Mouse (Mus musculus) cerebellum, postnatal 25 days (tissue): Measurements from ENCODE around the gene Ttc30b.
"Not testable (repeated sequence)": the region's sequence is repeated elsewhere in the genome, so short reads cannot be mapped to it uniquely, and the experiment has no call there.

Experiments used
- DNase-seq, 2 experiments: peaks; one replicate each; pipeline ENCODE4 v3.0.0; 2021; ENCODE audit warnings: mixed read lengths in 2 of 2

Gene Ttc30b

DNA sequence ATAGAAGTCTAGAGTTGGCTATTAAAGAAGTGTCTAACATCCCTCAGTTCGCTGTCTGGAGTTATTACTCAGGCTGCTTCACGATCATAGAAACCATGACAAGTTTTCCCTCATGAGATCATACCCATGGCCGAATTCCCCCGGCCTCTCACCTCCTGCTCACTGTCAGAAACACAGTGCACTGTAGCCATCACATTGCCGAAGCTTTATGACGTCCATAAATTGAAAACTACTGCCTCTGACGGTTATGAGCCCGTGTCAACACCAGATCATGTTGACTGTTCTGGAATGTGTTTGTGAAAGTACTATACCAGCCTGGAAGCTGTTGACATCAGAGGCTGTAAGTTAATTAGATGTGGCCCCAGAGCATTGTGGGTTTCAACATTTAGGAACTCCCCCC lies 12.3 kb upstream of the Ttc30b start:
- no peak for DNase-seq

DNA sequence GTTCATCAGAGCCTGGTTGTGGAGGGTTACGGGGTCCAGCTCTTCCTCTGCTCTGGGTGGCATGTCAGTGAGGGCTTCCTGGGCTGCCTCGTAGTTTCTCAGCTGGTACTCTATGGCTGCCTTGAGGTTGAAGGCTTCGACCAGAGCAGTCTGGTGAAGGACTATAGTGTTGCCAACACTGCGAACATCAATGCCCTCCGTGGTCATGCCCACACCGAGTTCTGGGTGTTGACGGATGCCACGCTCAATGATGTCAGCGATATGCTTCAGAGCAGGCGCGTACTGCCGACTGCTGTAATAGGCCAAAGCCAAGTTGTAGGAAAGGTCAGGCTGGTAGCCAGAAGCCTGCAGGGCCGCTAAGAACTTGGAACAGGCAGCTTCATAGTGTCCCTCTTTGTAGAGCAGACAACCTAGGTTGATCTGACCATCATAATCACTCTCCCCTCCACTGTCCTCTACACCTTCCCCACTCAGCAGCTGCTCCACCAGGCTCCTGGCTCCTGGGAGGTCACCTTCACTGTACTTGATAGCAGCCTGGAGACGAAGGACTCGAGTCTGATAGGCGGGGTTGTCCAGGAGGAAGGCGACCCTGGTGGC lies 767 bp downstream of the Ttc30b start:
- DNase-seq, result peak in 1 of 2 experiments; percentile 48

DNA sequence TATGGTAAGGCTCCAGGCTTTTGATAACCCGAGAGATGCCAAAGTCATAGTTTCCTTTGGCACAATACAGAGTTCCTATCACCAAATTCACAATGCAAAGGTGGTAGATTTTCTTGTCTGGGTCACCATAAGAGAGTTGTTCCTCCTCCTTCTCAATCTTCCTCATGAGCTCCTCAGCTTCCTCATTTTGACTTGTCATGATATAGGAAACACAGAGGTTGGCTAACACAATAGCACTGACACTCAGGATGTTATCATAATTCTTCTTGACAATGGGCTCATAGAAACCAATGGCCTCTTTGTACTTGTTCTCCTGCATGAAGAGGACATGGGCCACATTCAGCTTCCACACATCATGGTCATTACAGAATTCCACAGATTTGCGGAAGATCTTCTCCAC lies 1.7 kb downstream of the Ttc30b start:
- not testable (repeated sequence) for DNase-seq

DNA sequence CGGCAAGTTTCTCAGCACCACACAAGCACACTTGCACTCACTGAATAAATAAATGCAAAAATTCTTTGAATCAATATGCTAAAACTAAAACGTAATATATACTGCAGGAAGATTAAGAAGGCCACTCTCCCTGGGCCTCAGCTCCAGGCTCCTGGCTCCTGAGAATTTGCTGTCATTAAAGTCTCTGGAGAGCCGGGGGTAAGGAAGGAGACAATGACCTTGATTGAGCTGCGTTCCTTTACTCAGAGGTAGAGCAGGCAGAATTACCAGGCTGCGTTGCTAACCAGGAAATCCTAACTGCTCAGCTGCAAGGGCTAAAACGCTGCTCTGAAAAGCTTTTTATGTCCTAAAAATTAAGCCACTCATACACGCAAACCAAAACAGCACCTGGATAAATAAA lies 4.8 kb downstream of the Ttc30b start:
- no peak for DNase-seq

DNA sequence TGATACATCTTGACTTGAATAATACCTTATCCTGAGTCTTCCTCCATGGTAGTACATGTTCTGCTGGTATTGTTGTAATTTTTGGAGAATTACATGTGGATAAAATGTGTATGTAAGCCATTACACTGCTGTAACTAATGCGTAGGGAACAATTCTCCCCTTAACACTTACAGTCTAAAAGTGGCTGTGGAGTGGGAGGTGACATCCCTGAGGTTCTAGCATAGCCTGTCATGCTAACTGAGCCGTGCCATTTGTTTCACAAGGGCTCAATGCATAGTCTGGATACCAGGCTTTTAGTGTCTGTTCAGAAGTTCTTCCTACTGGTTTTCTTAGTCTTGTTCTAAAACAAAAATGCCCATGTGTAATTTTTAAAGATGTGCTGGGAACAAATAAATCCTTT lies 7.4 kb downstream of the Ttc30b start:
- DNase-seq, result no peak

DNA sequence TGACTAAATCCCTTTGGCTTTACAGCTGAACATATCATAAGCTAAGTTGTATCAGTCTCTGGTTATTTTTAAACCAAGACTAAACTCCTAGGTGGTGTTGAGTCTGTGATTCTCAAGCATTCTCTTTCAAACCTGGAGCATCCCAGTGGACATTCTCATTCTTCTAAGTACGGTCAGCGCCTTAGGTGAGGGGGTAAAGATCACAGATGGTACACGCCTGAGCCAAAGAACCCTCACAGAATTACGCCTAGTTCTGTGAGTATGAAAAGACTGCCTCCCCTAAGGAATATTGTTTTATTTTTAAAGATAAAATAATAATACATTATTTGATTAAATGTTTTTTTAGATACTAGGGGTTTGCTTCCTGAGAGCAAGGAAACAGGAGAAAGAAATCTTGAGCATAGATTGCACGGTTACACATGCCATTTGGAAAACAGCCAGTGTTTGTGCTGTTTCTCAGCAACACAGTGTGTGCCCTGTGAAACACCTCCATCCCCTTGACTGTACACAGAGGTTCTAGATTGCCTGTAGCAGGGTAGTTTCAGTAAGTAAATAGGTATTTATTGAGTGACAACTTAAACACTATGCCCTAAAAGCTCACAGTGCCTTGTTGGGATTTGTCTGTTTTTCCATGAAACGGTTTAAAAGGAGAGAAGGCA lies 8.5 kb downstream of the Ttc30b start:
- DNase-seq, result peak in 1 of 2 experiments; percentile 24

DNA sequence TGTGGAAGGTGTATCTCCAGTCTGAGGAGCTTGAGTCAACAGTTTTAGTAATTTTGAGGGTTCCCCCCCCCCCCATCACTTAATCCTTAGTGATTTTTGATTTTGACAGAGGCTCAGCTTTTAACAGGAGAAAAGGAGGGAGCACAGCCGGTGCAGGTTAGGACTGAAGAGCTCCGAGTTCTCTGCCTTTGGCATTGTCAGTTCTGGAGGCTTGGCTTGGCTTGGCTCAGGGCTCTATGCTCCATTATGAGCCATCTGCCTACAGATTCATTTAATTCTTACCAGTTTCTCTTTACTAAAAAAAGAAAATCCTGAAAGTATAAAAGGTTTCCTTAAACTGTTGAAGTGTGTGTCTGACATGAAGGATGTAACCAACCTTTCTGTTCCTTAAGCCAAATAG lies 9.2 kb downstream of the Ttc30b start:
- DNase-seq, result peak; percentile 60 to 70

DNA sequence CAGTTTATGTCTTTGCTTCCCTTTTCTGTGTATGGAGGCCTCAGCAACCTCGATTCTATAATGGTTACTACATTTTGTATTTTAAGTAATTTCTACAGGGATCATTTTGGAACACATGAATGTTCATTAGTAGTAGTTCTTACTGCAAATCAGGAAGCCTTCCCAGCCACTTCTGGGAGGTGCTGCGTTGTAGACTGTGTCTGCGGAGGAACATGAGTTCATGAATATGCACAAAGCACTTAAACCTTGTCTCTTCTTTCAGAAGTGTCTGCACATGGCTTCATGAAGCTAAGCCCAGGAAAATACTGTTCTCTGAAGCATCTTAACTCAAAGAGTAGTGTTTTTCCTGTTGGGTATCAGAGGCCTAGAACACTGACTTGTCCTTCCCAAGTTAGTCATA lies 10.4 kb downstream of the Ttc30b start:
- no peak for DNase-seq

DNA sequence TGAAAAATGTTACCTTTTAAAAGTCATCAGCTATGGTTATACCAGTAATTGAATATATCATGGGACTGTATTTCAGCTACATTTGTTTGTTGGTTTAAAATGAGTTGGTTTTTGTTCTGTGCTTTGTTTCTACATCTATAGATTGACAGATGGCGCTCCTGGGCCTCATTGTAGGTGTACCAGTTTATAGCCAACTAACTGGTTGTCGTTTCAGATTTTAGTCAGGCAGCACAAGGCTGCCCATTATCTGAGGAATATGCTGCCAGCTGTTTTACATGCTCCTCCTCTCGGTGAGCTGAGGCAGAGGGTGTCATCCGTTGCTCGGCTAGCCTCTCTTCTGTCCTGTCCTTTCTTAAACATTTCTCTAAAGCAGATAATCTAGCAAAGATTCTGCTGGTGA lies 12.3 kb downstream of the Ttc30b start:
- peak; percentile 19 to 36 for DNase-seq

DNA sequence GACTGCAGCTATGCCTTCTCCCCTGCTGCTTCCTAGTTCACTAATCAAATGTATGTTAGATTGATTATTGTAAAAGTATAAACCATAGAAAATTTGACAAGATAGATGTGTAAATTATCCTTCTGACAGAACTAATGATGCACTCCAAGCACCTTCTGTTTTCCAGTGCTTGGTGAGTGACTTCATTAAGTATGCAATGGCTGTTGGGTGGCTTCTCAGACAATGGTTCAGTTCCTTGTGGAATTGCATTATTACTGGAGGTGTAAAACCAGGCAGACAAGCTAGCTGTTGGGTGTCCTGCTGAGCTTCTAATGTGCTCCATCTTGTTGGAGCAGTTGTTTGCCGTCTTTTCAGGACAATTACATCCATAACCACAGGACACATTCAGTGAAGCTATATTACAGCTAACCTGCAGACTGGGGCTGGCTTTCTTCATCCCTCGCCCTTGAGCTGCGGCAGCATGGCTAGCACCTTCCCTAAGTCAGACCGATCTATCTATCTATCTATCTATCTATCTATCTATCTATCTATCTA lies 14.5 kb downstream of the Ttc30b start:
- DNase-seq, result no peak

DNA sequence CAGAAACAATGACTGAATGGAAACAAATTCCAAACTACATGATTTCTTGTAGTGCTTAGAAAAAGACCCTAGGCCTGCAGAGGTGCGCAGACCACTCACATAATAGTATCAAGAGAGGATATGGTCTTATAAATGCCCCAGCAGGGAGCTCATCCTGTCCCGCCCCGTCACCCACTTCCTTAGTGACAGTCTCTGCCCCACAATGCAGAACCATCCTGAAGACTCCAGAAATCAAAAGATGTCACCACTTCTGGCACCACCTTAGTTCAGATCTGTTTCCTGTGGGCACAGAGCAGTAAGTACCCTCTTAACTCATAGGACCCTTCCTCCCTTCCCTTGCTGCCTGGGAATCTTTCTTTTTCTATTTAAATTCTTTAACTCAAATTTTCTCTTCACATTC lies 23.3 kb downstream of the Ttc30b start:
- DNase-seq, result no peak

DNA sequence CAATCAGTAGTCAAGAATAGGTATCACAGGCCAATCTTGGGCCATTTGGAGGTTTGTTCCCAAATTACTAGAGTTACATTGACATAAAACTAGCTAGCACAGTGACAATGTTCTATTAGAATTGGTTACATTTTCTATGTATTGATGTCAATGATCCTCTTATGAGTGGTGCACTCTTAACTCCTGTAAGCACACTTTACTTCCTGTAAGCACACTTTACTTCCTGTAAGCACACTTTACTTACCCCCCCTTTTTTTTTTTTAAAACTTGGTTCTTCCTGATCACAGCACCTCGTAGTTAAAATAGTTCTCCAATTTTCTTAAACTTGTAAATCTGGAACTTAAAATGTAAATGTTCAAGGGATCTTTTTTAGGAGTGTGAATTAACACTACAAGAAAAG lies 31.2 kb downstream of the Ttc30b start:
- no peak for DNase-seq

DNA sequence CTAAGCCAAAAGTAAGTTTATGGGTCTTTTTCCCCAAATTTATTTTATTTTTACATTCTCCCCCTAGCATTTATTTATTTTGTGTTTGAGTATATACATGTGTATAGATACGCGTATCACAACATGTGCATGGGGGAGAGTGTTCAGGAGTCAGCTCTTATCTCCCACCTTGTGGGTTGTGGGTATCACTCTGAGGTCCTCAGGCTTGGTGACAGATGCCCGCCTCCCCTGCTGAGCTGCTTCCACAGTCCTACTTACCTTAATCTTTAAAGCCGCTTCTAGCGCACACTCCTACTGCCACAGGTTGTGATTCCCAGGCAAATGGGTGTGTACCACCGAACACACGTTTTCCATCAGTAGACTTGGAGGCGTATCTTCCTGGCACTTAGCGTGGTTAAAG lies 36.5 kb downstream of the Ttc30b start:
- no peak for DNase-seq

DNA sequence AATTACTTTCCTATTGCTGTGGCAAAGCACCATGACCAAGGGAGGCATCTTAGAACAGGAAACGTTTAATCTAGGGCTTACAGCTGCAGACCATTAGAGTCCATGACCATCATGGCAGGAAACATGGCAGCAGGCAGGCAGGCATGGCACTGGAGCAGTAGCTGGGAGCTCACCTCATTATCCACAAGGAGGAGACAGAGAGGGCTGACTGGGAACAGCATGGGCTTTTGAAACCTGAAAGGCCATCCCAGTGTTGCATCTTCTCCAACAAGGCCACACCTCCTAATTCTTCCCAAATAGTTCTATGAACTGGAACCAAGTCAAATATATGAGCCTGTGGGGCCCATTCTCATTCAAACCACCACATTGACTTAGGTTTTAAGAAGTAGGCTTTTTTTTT lies 38.1 kb downstream of the Ttc30b start:
- no peak for DNase-seq

DNA sequence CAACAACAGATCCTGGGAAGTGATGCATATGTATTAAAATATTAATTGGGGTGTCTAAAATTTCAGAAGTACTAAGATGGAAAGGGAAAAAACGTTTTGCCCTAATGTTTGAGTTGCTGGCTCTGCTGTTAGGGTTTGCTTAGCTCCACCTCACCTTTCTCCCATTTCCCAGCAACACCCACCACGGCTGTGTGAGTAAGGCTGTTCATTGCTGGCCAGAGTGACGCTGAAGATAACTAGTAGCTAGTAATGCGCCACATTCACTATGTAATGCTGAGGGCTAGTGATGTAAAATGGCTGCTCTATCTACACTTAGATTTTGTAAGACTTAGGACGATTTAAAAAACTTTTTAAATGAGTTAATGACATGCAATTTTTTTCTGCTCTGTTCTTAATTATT lies 42.7 kb downstream of the Ttc30b start:
- no peak for DNase-seq

DNA sequence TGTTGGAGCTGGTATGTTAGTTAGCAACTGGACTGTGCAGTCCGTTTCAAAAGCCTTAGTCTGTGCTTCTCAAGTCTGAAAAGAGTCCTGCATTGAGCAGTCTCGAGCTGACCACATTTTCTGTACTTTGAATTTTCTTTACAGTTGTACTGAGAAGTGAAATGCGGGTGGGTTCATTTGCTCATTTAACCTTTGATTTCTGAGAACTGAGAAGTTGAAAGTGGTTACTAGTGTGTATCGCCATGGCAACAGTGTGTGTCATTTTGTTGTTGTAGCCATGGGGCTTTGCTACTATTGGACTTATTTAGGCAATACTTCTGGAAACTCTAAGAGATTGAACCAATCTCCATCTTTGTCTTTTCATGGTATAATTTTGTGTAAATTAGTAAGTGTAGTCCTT lies 46.4 kb downstream of the Ttc30b start:
- no peak for DNase-seq
